Mouse (Mus musculus) CH12.LX (cell line): Measurements from ENCODE around the gene Dkc1.

Source experiments
- CTCF ChIP-seq, 2 experiments: IDR thresholded peaks in 1 of 2; conservative IDR thresholded peaks in 1 of 2; 2 replicates each; pipeline ENCODE4 v1.5.1; 2011 to 2012; ENCODE audit warnings: low read depth in 2 of 2, low read length in 2 of 2, improper control_type of control experiment in 1 of 2, inconsistent platforms in 1 of 2, mild to moderate bottlenecking in 1 of 2, moderate library complexity in 1 of 2
- KAT2A ChIP-seq: IDR thresholded peaks from 2 replicates; pipeline ENCODE4 v1.6.1; 2012; ENCODE audit warnings: low read length, improper control_type of control experiment, inconsistent platforms; ENCODE audit not compliant: insufficient replicate concordance
- POLR2A ChIP-seq: IDR thresholded peaks from 2 replicates; pipeline ENCODE4 v1.6.1; 2011; ENCODE audit warnings: low read depth, mild to moderate bottlenecking, improper control_type of control experiment, low read length
- POLR2AphosphoS2 ChIP-seq: IDR thresholded peaks from 2 replicates; pipeline ENCODE4 v1.6.1; 2011; ENCODE audit warnings: low read depth, low read length, improper control_type of control experiment
- TBP ChIP-seq: conservative IDR thresholded peaks from 2 replicates; pipeline ENCODE4 v1.6.1; 2011; ENCODE audit warnings: low read depth, low read length, improper control_type of control experiment
- TCF12 ChIP-seq: IDR thresholded peaks from 2 replicates; pipeline ENCODE4 v1.6.1; 2014; ENCODE audit warnings: low read depth, mild to moderate bottlenecking, inconsistent platforms, low read length, improper control_type of control experiment

DNA sequence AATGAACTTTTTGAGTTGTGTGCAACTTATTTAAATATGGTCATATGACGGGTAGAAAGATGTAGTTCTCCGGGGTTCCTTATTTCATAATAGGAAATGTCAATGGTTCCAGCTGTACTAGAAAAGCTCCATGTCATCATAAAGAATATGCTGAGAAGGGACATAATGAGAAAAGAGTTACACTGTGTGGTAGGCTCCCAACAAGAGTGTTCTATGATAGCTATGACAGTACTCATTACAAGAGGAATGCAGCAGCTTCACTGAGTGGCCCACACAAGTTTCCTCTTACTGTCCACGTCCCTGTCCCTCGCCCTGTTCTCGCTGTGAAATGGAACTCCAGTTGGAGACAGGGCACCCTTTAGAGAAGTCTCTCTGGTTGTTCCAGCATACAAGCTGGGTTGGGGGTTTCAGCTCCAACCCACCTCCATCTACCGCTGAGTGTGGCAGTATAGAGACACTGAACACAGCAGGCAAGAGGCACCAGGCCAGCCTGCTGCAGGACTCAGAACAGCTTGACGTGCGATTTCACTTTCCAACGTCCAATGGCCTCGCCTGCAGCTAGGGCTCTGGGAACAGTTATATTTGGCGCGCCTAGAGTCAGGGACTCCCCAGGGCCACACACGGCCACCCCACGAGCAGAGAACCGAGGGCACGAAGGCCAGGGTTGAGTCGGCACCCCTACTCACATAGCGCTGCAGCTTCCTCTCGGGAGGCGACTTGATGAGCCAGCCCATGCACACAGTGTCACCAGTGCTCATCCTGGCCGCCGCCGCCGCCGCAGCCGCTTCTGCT lies 11.5 kb upstream of the Dkc1 start:
- TF ChIP-seq TCF12, result no peak
- TF ChIP-seq POLR2A, result no peak
- no peak for TF ChIP-seq CTCF (conservative IDR thresholded peaks at IDR 0.05 in 1 of 2, IDR thresholded peaks at IDR 0.05 in 1 of 2; ENCODE audit: low read depth in 2 of 2, low read length in 2 of 2)
- TF ChIP-seq KAT2A, result no peak
- no peak for TF ChIP-seq POLR2AphosphoS2
- no peak for TF ChIP-seq TBP
